Mouse (Mus musculus) left cerebral cortex, adult 2 months (tissue): ENCODE measurements at regions not wholly inside any gene's neighbourhood (a gene's known extent, or its start where the extent isn't known, plus 50 kb on each side); places are given as distances from the start of the nearest gene placed in this dataset.
"Not testable (repeated sequence)": the region's sequence is repeated elsewhere in the genome, so short reads cannot be mapped to it uniquely, and the experiment has no call there.

Source experiments
- DNase-seq, 2 experiments: peaks; one replicate each; pipeline ENCODE4 v3.0.0; 2021 to 2022; ENCODE audit warnings: low spot score in 2 of 2, mixed read lengths in 1 of 2; ENCODE audit errors: extremely low spot score in 1 of 2
- H3K27ac ChIP-seq: fragments of 200-600 bp; 2 replicates; pipeline ENCODE4 v1.8.1; 2022
- H3K4me3 ChIP-seq: fragments of 200-600 bp; 2 replicates; pipeline ENCODE4 v1.8.1; 2022
- CTCF ChIP-seq: fragments of 200-600 bp; IDR thresholded peaks from 2 replicates; pipeline ENCODE4 v1.8.1; 2022; ENCODE audit warnings: antibody characterized with exemption, mild to moderate bottlenecking, moderate library complexity
- intact Hi-C: fragments of 180-260 bp; cut with DNase I; formaldehyde crosslinking; loops from one replicate; pipeline ENCODE4 v1.15.1; 2025

- no peak for TF ChIP-seq CTCF
- Histone ChIP-seq H3K4me3 (no peak overlapping the region), H3K27ac (no peak overlapping the region)
- no peak for DNase-seq
- intact Hi-C loops, result loop anchor here (5.0 kb wide), 1 partner anchor 134 kb away; no protein-coding TSS in a partner anchor
Measured at GRCm38 (mm10) chr14:46573401-46573800, 182.9 kb upstream of the Bmp4 start.

GRCm38 (mm10) chr14:46572972-46573371, 182.5 kb upstream of the Bmp4 start:
- intact Hi-C loops, result loop anchor here (5.0 kb wide), 1 partner anchor 134 kb away; no protein-coding TSS in a partner anchor
- not testable (repeated sequence) for H3K27ac ChIP-seq, DNase-seq, H3K4me3 ChIP-seq

GRCm38 (mm10) chr14:46571841-46572240, 181.4 kb upstream of the Bmp4 start:
- TF ChIP-seq CTCF, result no peak

GRCm38 (mm10) chr14:46569273-46569672, 178.8 kb upstream of the Bmp4 start:
- Histone ChIP-seq H3K4me3 (no peak overlapping the region), H3K27ac (no peak overlapping the region)
- intact Hi-C loops, result loop anchor here (5.0 to 10.0 kb wide), 2 partner anchors 153 to 694 kb away; no protein-coding TSS in a partner anchor
- DNase-seq, result no peak
- TF ChIP-seq CTCF, result no peak

More at GRCm38 (mm10) chr14:46571841-46572240, 181.4 kb upstream of the Bmp4 start:
- intact Hi-C loops, result loop anchor here (5.0 kb wide), 1 partner anchor 135 kb away; no protein-coding TSS in a partner anchor
- no peak overlapping the region for H3K27ac ChIP-seq
- DNase-seq, result no peak
- H3K4me3 ChIP-seq, result no peak overlapping the region

- Histone ChIP-seq H3K27ac (no peak overlapping the region), H3K4me3 (no peak overlapping the region)
- intact Hi-C loops, result loop anchor here (1.0 to 10.0 kb wide), 3 partner anchors 155 to 693 kb away; no protein-coding TSS in a partner anchor
- DNase-seq, result no peak
- no peak for TF ChIP-seq CTCF
Measured at GRCm38 (mm10) chr14:46567411-46567780, 176.9 kb upstream of the Bmp4 start.

- H3K4me3 ChIP-seq, result no peak overlapping the region
- no peak for TF ChIP-seq CTCF
- DNase-seq, result no peak
- intact Hi-C loops, result loop anchor here (1.0 to 10.0 kb wide), 3 partner anchors 155 to 692 kb away; no protein-coding TSS in a partner anchor
- no peak overlapping the region for H3K27ac ChIP-seq
Measured at GRCm38 (mm10) chr14:46566681-46567410, 176.4 kb upstream of the Bmp4 start.

GRCm38 (mm10) chr14:46564998-46565397, 174.5 kb upstream of the Bmp4 start:
- intact Hi-C loops, result loop anchor here (1.0 to 10.0 kb wide), 3 partner anchors 157 to 690 kb away; no protein-coding TSS in a partner anchor
- Histone ChIP-seq H3K27ac (no peak overlapping the region), H3K4me3 (no peak overlapping the region)
- TF ChIP-seq CTCF, result peak; percentile 85
- peak; percentile 20 to 51 for DNase-seq

- intact Hi-C loops, result loop anchor here (10.0 kb wide), 1 partner anchor 687 kb away; no protein-coding TSS in a partner anchor
- Histone ChIP-seq H3K4me3 (no peak overlapping the region), H3K27ac (no peak overlapping the region)
- DNase-seq, result no peak
- no peak for TF ChIP-seq CTCF
Measured at GRCm38 (mm10) chr14:46562016-46562415, 171.5 kb upstream of the Bmp4 start.

- TF ChIP-seq CTCF, result no peak
- no peak for DNase-seq
- Histone ChIP-seq H3K27ac (no peak overlapping the region), H3K4me3 (no peak overlapping the region)
- intact Hi-C loops, result no loop called here
Measured at GRCm38 (mm10) chr14:46553239-46553638, 162.8 kb upstream of the Bmp4 start.

- DNase-seq, result no peak
- H3K4me3 ChIP-seq, result no peak overlapping the region
- no peak overlapping the region for H3K27ac ChIP-seq
- intact Hi-C loops, result no loop called here
- TF ChIP-seq CTCF, result no peak
Measured at GRCm38 (mm10) chr14:46546146-46546545, 155.7 kb upstream of the Bmp4 start.

- no peak for TF ChIP-seq CTCF
- Histone ChIP-seq H3K4me3 (no peak overlapping the region), H3K27ac (no peak overlapping the region)
- intact Hi-C loops, result no loop called here
- DNase-seq, result no peak
Measured at GRCm38 (mm10) chr14:46539466-46540187, 149.2 kb upstream of the Bmp4 start.
